Mouse (Mus musculus) c-Kit-positive CD71-positive TER-119-positive erythroid progenitor cells, embryonic 14.5 days (primary cell): ENCODE measurements around the gene Clec4f.
"Not testable (repeated sequence)": the region's sequence is repeated elsewhere in the genome, so short reads cannot be mapped to it uniquely, and the experiment has no call there.

Source experiments
- DNase-seq: peaks from one replicate; pipeline ENCODE4 v3.0.0-alpha.2; 2013; ENCODE audit warnings: low spot score

Gene Clec4f

DNA sequence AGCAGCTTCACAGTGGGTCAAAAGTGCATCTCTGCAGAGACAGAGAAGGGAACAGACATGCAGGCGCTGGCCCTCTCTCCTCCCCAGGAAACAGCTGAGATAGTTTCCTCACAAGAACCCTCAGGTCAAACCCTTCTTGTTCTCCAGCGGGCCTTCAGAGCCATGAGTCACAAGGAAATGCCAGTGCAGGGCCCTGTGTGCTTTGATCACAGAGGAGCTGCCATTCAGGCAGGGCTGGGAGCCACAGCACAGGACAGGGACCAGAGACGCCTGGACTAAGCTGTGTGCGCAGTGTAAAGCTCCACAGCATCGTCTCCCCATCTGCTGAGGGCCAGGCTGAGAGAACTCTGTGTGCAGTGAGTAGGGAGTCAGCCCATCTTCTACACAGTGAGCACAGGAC lies 21.9 kb downstream of the Clec4f start:
- DNase-seq = not testable (repeated sequence)

- no peak for DNase-seq
These were observed 24.2 kb downstream of the Clec4f start for GRCm38 (mm10) chr6:83631815-83632214.

- no peak for DNase-seq
These were observed 29.2 kb downstream of the Clec4f start for GRCm38 (mm10) chr6:83626781-83627180.

DNA sequence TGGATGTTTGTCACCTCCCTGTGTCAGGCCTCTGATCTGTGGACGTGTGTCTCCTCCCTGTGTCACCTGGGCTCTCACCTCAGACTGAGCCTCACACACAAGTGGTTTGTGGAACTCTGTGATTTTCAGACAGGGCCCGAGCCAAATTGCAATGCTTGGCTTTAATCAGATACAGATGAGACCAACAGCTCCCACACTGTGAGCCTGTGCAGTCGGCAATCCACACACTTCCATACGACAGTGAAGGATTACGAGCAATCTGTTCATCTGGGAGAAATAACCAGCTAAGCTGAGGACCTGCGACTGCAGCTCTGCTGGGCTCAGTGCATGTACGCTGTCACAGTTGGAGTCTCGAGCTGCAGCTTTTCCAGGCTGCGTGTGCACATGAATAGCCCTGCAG lies 36.0 kb downstream of the Clec4f start:
- DNase-seq = no peak

GRCm38 (mm10) chr6:83617581-83618335 lies 38.2 kb downstream of the Clec4f start:
- no peak for DNase-seq

GRCm38 (mm10) chr6:83616512-83616911 lies 39.5 kb downstream of the Clec4f start:
- DNase-seq = peak; percentile 5

DNA sequence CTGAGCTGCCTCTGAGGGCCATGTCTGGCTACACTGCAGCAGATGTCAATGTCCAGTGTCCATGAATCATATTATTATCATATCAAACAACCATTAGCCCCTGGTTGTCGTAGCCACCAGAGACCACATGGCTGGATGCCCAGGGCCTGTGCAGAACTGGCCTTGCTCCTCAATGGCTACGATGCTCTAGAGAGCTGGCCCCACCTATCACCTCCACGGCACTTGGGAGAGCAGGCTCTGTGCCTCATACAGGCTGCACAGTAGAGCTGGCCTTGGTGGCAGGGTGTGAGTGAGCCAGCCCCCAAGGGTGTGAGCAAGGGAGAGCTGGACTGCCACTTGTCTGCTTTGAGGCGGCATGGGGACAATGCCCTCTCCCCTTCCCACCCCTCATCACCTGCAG lies 41.5 kb downstream of the Clec4f start:
- DNase-seq = no peak

DNA sequence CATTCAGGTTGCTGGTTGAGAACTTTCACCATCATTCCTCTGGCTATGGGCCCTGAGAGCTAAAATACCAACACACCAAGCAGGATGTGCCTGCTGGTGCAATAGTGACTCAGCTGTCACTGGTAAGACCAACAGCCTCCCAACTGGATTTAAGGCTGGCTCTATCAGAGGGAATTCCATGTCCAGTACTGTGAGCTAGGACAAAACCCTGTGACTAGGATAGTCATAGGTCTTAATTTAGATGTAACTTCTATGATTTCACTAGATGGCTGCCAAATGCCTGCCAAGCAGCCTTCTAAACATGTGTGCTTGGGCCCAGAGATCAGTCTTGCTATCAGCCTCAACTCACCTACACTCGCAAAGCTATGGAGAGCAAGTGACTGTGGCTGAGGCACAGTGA lies 43.0 kb downstream of the Clec4f start:
- no peak for DNase-seq

DNA sequence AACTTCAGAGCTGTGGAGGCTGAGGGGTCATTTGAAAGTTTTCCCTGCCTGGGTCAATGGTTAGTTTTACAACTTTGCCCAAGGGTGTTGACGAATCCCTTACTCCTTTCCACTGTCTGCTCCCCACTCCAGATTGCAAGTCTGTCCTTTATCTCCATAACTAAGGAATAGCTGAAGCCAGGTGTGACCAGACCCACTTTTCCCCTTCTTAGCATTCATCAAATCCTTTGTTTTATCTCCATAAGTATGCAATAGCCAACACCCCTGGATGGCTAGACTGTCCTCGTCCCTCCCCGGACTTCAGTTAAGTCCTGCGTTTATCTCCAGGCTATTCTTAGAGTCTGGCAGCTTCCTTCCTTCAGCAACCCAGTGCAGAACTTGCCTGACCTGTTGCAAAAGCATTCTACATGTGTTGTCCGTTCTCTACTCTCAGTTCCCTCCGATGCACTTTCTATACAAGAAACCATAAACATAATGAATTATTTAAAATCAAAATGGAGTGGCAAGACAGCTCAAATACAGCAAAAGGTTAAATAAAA lies 56.3 kb downstream of the Clec4f start:
- DNase-seq = no peak

DNA sequence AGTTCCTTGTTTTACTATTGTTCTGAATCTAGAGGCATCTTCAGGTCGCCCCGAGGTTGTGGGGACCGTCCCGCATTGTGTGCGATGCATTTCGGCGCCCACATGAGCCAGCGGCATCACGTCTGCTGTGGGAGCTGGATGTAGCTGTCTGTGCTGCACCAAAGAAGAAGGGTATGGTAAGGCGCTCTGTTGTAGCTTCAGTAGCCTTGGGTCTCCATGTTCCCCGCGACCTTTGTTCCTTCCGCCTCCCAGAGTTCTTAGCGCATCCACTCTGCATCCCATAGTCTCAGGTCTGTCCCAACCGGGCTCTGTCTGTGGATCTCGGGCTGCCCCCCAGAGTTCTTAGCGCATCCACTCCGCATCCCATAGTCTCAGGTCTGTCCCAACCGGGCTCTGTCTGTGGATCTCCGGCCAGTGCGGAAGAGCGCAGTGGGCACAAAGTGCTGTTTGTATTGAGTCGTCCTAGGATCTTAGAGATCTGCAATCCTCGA lies 56.9 kb downstream of the Clec4f start:
- no peak for DNase-seq

DNA sequence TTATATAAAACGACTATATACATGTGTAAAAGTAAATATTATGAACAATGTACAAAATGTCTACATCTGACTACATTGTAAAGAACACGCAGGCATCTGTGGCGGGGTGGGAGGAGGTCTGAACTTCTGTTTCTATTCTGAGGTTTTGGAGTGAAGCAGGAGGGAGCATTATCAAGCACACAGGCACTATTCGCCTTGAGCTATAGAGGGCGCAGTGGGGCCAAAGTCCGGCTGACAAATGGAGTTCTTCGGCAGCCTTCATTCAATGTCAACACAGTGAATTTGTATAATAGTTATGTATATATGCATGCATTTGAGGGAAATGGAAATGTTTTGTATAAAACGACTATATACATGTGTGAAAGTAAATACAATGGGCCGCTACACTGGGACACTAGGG lies 57.3 kb downstream of the Clec4f start:
- DNase-seq = peak; percentile 18

DNA sequence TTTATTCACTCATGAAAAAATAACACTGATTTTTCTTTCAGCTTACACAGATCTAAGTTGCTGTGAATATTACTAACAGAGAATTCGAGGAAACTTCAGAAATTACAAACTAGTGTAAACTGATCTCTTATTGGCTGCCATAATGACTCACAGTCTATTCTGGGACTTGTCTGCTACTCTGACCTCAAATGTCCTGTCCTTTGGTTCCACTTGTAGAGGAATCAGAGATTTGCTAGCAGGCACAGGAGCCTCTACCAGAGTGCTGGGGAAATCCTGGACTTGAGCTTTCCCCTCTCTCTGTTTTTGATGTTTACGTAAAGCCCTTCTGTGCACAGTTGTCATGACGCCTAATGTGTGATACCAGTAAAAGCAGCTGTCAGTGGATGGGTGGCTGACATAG lies 58.0 kb downstream of the Clec4f start:
- no peak for DNase-seq

DNA sequence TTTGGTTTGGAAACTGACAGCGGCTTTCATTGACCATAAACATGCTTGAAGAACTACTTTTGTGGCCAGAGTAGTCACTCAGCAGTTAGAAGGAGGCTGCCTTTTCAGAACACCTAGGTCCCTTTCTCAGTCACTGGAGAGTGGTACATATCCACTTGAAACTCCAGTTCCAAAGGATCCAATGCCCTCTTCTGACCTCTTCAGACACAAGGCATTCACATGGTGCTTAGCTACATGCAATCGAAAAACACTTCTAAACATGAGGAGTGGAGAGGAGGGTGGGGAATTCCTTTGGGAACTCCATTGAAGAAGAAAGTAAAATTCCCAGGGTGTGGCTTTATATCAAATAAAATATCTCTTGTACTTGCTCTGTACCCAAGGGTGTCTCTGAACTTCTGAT lies 61.0 kb downstream of the Clec4f start:
- no peak for DNase-seq
